Mouse (Mus musculus) heart, postnatal 36 days (tissue): Measurements from ENCODE around the gene Speg. TPM values are rescaled to one million over a fixed set of nuclear protein-coding genes. Genes with fewer than 3 reads are reported as not detected.

Experiments
- DNase-seq, 2 experiments: peaks; one replicate each; pipeline ENCODE4 v3.0.0; 2021 to 2022
- intact Hi-C: fragments of 180-260 bp; cut with DNase I; formaldehyde crosslinking; loops from one replicate; pipeline ENCODE4 v1.15.1; 2025
- total RNA-seq, 2 experiments: library from RNA; stranded (reverse); gene quantifications; 2 replicates each; pipeline ENCODE4 v1.2.3; 2021

The Speg gene
- total RNA-seq, 2 experiments from 2014 or later = 120 to 128 TPM

DNA sequence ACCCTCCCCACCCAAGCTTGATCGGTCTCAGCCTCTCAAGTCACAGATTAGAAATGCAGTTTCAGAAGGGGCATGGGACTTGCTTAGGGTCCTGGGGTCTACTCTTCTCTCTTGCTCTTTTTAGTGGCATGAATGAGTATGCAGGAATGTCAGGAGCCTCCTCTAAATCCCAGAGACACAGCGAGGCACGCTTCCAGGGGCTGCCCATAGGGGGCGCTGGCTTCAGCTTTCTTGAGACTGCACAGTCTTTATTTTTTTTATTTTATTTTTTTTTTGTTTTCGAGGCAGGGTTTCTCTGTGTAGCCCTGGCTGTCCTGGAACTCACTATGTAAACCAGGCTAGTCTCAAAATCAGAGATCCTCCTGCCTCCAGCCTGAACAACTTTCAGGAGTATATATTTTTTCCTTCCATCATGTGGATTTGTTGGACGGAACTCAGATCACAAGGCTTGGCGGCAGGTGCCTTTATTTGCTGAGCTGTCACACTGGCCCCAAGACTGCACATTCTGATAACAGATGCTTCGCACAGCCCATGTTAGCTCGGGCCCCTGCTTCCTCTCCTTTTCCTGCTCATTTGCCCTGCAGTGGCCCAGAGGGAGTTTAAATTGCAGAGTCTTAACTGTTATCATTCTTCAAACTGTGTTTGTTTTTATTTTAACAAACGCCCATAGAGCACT is 50.8 kb downstream of the Speg start:
- intact Hi-C loops = no loop called here

GRCm38 (mm10) chr1:75435475-75436328 is 60.6 kb downstream of the Speg start, which contains the start of gene Gmppa:
Gene Gmppa, plus strand, starts transcription at chr1:75435930.
- peak; percentile 82 to 83 for DNase-seq
- intact Hi-C loops = no loop called here

More for the DNA sequence above, 50.8 kb downstream of the Speg start:
- DNase-seq = peak in 1 of 2 experiments; percentile 50

DNA sequence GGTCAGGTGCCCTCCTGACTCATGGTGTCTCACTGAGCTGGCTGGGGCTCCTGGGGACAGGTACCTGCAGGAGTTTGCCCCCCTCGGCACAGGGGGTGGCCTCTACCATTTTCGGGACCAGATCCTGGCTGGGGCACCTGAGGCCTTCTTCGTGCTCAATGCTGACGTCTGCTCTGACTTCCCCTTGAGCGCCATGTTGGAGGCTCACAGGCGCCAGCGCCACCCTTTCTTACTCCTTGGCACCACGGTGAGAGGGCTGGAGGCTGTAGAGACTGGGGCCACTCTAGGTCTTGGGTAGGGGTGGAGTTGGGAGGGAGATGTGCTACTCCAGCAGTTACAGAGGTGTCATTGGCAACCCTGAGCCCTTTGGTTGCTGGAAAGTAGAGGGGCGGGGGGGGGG is 63.7 kb downstream of the Speg start:
- intact Hi-C loops = no loop called here
- DNase-seq = no peak

DNA sequence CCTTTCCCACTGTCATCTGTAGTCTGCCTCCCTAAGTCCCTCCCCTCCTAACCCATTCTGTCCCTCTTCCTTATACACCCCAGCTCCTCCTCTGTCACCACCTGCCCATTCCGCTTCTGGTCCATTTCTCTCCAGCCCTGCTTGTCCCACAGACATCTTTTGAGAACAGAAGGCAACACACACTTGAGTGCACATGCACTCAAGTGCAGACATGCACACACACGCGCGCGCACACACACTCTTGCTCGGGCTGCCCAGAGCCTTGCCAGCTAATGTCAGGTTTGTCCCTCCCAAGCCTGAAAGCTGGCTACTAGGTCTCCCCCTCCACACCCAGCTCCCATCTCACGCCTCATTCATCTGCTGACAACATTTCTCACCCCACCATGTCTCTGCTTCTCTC is 65.6 kb downstream of the Speg start:
- intact Hi-C loops = no loop called here
- DNase-seq = no peak

DNA sequence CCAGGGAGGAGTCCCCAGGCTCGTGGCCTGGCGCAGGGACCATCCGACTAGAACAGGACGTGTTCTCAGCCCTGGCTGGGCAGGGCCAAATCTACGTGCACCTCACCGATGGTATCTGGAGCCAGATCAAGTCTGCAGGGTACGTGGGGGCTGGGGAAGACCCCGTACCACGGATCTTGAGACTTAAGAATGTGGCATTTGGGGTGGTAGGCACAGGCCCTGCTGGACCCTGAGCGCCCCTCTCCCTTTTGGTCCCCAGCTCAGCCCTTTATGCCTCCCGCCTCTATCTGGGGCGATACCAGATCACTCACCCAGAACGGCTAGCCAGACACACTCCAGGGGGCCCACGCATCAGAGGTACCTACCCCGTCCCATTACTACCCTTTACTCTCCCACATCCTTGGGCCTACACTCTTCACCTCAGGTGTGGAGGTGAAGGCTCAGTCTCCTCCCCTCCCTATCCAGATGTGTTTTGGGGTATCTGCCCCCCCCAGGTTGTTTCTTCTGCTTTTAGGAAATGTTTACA is 66.4 kb downstream of the Speg start:
- intact Hi-C loops = no loop called here
- DNase-seq = no peak

GRCm38 (mm10) chr1:75442171-75442570 is 67.1 kb downstream of the Speg start:
- intact Hi-C loops = no loop called here
- no peak for DNase-seq

DNA sequence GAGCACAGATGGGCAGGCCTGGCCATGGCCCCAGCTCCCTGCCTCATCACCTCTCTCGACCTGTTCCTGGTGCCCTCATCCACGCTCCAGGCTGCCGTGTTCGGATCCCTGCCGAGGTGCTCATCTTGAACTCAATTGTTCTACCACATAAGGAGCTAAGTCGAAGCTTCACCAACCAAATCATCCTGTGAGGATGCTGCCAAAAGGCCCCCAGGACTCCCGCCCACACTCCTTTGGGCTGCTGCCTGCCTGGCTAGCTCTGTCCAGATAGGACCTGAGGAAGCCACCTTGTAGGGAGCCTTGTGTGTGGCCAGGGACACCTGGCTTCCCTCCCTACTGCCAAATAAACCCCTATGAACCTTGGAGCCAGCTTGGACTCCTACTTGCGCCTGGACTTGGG is 67.7 kb downstream of the Speg start:
- intact Hi-C loops = no loop called here
- DNase-seq = no peak

GRCm38 (mm10) chr1:75443247-75444024 is 68.3 kb downstream of the Speg start:
- intact Hi-C loops = no loop called here
- no peak for DNase-seq

DNA sequence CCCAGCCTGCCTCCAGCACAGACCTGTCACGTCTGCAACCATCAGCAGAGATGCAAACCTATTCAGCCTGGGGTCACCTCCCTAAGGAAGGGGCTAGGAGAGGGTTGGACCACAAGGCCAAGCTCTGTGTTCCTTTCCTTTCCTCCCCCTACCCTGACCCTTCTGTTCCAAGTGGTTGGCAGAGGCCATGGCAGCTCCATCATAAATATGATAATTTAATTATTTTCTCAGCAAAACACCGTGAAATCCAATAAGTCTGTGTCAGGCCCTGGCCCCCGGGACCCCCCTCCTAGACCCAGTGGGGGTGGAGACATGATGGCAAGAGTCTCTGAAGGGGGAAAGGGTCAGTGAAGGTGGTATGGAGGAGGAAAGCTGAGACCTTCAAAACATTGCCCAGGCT is 69.1 kb downstream of the Speg start:
- intact Hi-C loops = no loop called here
- DNase-seq = no peak

DNA sequence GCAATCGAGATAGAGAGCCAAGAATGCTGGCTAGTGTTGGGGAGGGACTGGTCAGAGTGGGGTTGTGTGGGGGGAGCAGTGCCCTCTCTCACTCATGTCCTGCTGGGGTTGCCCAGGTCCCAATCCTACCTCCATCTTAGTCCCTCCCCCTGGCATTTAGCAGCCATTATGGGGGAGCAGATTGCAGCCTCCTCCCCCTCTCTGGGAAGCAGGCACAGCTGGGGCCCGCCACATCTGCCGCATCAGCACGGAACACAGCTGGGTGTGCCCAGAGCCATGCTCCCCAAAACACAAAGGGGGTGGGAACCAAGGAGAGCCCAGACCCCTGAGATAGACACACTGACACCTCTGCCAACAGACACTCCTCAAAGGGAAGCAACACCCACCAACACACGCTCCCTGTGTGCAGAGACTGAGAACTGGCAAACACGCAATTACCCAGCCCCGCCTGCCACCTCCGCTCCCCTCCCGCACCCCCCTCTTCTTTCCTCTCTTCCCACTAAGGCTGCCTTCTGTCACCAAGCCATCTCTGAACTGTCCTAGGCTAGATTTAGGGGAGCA is 70.1 kb downstream of the Speg start:
- intact Hi-C loops = loop anchor here (1.0 kb wide), 1 partner anchor 114 kb away; no protein-coding TSS in a partner anchor
- no peak for DNase-seq

- DNase-seq = peak; percentile 78 to 83
- intact Hi-C loops = loop anchor here (1.0 kb wide), 2 partner anchors 21 to 113 kb away; no protein-coding TSS in a partner anchor
Measured at GRCm38 (mm10) chr1:75445751-75446611, 70.9 kb downstream of the Speg start.

- intact Hi-C loops = loop anchor here (1.0 kb wide), 1 partner anchor 21 kb away; no protein-coding TSS in a partner anchor
- no peak for DNase-seq
Measured at GRCm38 (mm10) chr1:75446656-75447055, 71.6 kb downstream of the Speg start.

GRCm38 (mm10) chr1:75447265-75448051 is 72.4 kb downstream of the Speg start:
- intact Hi-C loops = no loop called here
- DNase-seq = no peak

DNA sequence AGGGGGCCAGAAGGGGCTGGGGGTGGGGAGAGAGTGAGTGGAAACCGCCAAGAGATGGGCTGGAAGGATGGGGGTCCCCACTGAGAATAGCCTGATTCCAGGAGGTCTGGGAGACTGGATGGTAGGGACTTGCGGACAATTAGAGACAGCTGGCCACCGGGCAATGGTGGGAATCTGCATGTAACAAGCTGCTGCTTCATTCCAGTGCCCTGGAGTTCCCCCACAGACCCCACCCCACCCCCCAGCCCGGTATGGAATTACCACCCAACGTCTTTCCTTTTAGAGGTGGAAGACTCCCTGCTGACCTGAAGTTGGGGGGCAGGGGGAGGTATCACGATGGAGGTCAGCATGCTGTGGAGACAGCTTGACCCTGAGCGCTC is 72.9 kb downstream of the Speg start:
- intact Hi-C loops = no loop called here
- no peak for DNase-seq

DNA sequence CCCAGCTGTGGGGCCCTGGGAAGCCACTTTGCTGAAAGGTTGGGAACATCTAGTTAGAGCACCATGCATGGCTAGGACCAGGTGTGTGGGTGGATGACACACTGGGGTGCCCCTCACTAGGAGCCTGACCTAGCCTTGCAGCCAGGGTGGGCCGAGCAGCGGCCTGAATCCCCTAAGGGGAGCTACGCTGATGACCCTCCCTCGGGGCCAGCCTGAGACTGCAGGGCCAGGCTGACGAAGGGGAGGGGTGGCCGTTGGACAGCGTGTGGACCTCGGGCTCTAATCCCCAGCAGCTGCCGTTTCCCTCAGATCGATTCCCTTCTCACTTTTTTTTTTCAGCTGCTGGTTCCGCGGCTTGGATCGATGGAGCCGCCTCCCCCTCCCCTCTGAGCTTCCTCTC is 73.8 kb downstream of the Speg start:
- no peak for DNase-seq
- intact Hi-C loops = no loop called here

GRCm38 (mm10) chr1:75449377-75450135 is 74.5 kb downstream of the Speg start:
- intact Hi-C loops = no loop called here
- DNase-seq = no peak

- intact Hi-C loops = no loop called here
- no peak for DNase-seq
Measured at GRCm38 (mm10) chr1:75450314-75451005, 75.4 kb downstream of the Speg start, which contains the start of gene Asic4. Gene Asic4, plus strand, starts transcription at chr1:75450436.
